Mouse (Mus musculus): Measurements from ENCODE around the gene Pecr.
"Not testable (repeated sequence)": the region's sequence is repeated elsewhere in the genome, so short reads cannot be mapped to it uniquely, and the experiment has no call there.

Pecr gene

GRCm38 (mm10) chr1:72236363-72237006, 47.6 kb downstream of the Pecr start:
- DNase-seq = peak; percentile 83 to 87

- not testable (repeated sequence) for DNase-seq
Measured at GRCm38 (mm10) chr1:72232592-72232991, 51.5 kb downstream of the Pecr start.

GRCm38 (mm10) chr1:72228974-72229373, 55.1 kb downstream of the Pecr start:
- no peak for DNase-seq

GRCm38 (mm10) chr1:72227546-72227945, 56.6 kb downstream of the Pecr start:
- DNase-seq = no peak

- no peak for DNase-seq
Measured at GRCm38 (mm10) chr1:72226887-72227481, 57.1 kb downstream of the Pecr start.

GRCm38 (mm10) chr1:72226172-72226886, 57.8 kb downstream of the Pecr start:
- DNase-seq = peak; percentile 61 to 63

- peak; percentile 88 to 91 for DNase-seq
Measured at GRCm38 (mm10) chr1:72225720-72226171, 58.4 kb downstream of the Pecr start.

GRCm38 (mm10) chr1:72225054-72225718, 58.9 kb downstream of the Pecr start:
- peak in 1 of 2 experiments; percentile 17 for DNase-seq

- DNase-seq = peak; percentile 60 to 72
Measured at GRCm38 (mm10) chr1:72220008-72220407, 64.1 kb downstream of the Pecr start.

GRCm38 (mm10) chr1:72219116-72219515, 65.0 kb downstream of the Pecr start:
- no peak for DNase-seq

GRCm38 (mm10) chr1:72218626-72219025, 65.5 kb downstream of the Pecr start:
- no peak for DNase-seq

- no peak for DNase-seq
Measured at GRCm38 (mm10) chr1:72216761-72217160, 67.4 kb downstream of the Pecr start.

- no peak for DNase-seq
Measured at GRCm38 (mm10) chr1:72215174-72215573, 68.9 kb downstream of the Pecr start.

GRCm38 (mm10) chr1:72214470-72214961, 69.6 kb downstream of the Pecr start:
- DNase-seq = peak; percentile 69 to 79

GRCm38 (mm10) chr1:72213954-72214353, 70.2 kb downstream of the Pecr start:
- no peak for DNase-seq

- DNase-seq = peak; percentile 72 to 77
Measured at GRCm38 (mm10) chr1:72211701-72212699, 72.1 kb downstream of the Pecr start, which contains the start of gene Mreg. Gene Mreg, minus strand, starts transcription at chr1:72212307.

GRCm38 (mm10) chr1:72210803-72211679, 73.1 kb downstream of the Pecr start:
- DNase-seq = no peak
